Mouse (Mus musculus) liver, postnatal 0 days (tissue): Measurements from ENCODE around the gene Dusp10.

Experiments used
- CTCF ChIP-seq: sonication (generic); IDR thresholded peaks from 2 replicates; pipeline ENCODE4 v1.5.1; 2016; ENCODE audit warnings: antibody characterized with exemption, low read depth
- EP300 ChIP-seq: IDR thresholded peaks from 2 replicates; pipeline ENCODE4 v1.6.1; 2016; ENCODE audit warnings: antibody characterized with exemption, low read depth, mild to moderate bottlenecking

DNA sequence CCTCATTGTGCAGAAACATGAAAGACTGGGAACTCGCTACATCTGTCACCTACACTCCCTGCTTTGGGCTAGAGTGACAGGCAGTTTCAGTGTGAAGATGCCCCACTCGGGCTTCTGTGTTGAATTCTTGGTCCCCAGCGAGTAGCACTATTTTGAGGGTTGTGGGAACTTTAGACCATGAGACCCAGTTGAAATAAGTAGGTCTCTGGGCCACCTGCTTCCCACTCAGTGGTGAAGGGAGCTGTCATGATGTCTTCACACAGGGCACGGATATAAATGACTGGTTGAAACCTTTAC, 88.6 kb downstream of the Dusp10 start:
- TF ChIP-seq CTCF: no peak
- TF ChIP-seq EP300: no peak
